8 mouse cellular contexts compared by ENCODE assay signal in the genomic region with DNA sequence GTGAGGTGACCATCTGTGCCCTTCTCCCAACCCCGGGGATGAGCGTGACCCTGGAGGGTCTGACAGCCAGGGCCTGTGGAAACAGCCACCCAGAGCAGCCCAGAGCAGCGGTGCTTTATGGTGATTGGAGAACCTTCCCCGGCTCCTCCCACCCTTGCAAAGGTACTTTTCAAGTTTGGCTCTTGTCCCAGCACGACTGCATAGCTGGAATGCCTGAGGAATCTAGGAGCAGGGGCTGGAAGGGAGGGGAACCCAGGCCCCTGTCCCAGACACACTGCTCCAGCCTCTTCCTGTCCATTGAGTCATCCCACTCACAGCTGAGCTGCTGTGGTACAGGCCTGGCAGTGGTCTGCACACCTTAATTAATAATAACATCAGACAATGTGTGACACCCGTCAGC. TPM values are rescaled to one million over a fixed set of nuclear protein-coding genes. Genes with fewer than 3 reads are reported as not detected.
A peak's percentile ranks its signal among the peaks of the same experiment; 100 is the strongest.
DNase-seq lines count a peak whose midpoint lies in the region; ATAC-seq and TF ChIP-seq lines count a peak whose summit lies in the region.
"Had no signal": no experiment of that assay in that cellular context is flagged by ENCODE, and none has a peak within 500 bp of the region (broad histone marks: within the 10 kb centered on the region; RNA-seq: fewer than 3 reads in every experiment).

No protein-coding gene starts in this region.

- no peaks in the 10 kb centered on the region for H3K27me3 ChIP-seq in Patski
- H3K27me3 ChIP-seq in embryonic facial prominence, embryonic 12.5 days: no peaks in the 10 kb centered on the region
- no peaks in the 10 kb centered on the region for H3K27me3 ChIP-seq in hindbrain, embryonic 16.5 days (replicated peaks; ENCODE audit: control insufficient read depth, insufficient read depth, low read length)
- H3K27me3 ChIP-seq in liver, embryonic 13.5 days: no peaks in the 10 kb centered on the region

- H3K4me3 ChIP-seq in embryonic facial prominence, embryonic 12.5 days: no peak overlapping the region
- no peak overlapping the region for H3K4me3 ChIP-seq in hindbrain, embryonic 16.5 days (ENCODE audit: low read length)
- no peak overlapping the region for H3K4me3 ChIP-seq in liver, embryonic 13.5 days (replicated peaks)

- in situ Hi-C loops in Patski (cut with MboI; ENCODE audit: low pct_unique_long_range_greater_than_20kb): loop anchor here (5.0 kb wide), 1 partner anchor 99 kb away; a partner anchor contains a TSS

- no peak overlapping the region for H3K4me2 ChIP-seq in embryonic facial prominence, embryonic 12.5 days (replicated peaks)
- no peak overlapping the region for H3K4me2 ChIP-seq in hindbrain, embryonic 16.5 days (ENCODE audit: low read length)
- H3K4me2 ChIP-seq in liver, embryonic 13.5 days: no peak overlapping the region

- H3K4me1 ChIP-seq in embryonic facial prominence, embryonic 12.5 days: peaks cover 13% of the 10 kb centered on the region; the same call in 1 of the 2 replicates
- no peaks in the 10 kb centered on the region for H3K4me1 ChIP-seq in hindbrain, embryonic 16.5 days (ENCODE audit: control insufficient read depth, insufficient read depth, low read depth, low read length)
- H3K4me1 ChIP-seq in liver, embryonic 13.5 days (replicated peaks): 0 out of 2 replicates have a peak, but pooled peaks cover 9% of the 10 kb centered on the region

- peak overlapping the region; percentile 84 for H3K27ac ChIP-seq in embryonic facial prominence, embryonic 12.5 days
- no peak overlapping the region for H3K27ac ChIP-seq in hindbrain, embryonic 16.5 days (ENCODE audit: low read depth, low read length)
- peak overlapping the region; percentile 54; the same call in 1 of the 2 replicates for H3K27ac ChIP-seq in liver, embryonic 13.5 days

- ATAC-seq in Patski: peak; percentile 75
- peak; percentile 91 for ATAC-seq in embryonic facial prominence, embryonic 12.5 days (ENCODE audit: insufficient number of reproducible peaks, insufficient read depth, low FRiP score, low TSS enrichment)
- ATAC-seq in hindbrain, embryonic 16.5 days: peak; percentile 52; the same call in 1 of the 2 replicates
- 0 out of 2 replicates have a peak, but pooled peaks have one; percentile 47 for ATAC-seq in liver, embryonic 13.5 days (ENCODE audit: low read depth)
- ATAC-seq in erythroblast, adult 5-6 weeks (replicated peaks; ENCODE audit: low FRiP score, poor library complexity, severe bottlenecking): no peak

- DNase-seq in Patski (ENCODE audit: low read depth, low spot score): peak; percentile 61
- no peak for DNase-seq in liver, embryonic 13.5 days
- peak; percentile 24 for DNase-seq in retina, postnatal 1 day
- DNase-seq in thymus, postnatal 14 days: no peak

- 9% methylated on average over 6 of the region's 6 CpGs for WGBS in embryonic facial prominence, embryonic 12.5 days
- 23% methylated on average over 6 of the region's 6 CpGs for WGBS in hindbrain, embryonic 16.5 days
- WGBS in liver, embryonic 13.5 days (ENCODE audit: insufficient replicate concordance): 69% methylated on average over 6 of the region's 6 CpGs

- POLR2A ChIA-PET in Patski (lab: Charles Lee): no interaction called here

- peaks cover 51% of the 10 kb centered on the region for H3K36me3 ChIP-seq in embryonic facial prominence, embryonic 12.5 days
- peaks cover 11% of the 10 kb centered on the region for H3K36me3 ChIP-seq in hindbrain, embryonic 16.5 days (ENCODE audit: control insufficient read depth, insufficient read depth, low read length)
- peaks cover 78% of the 10 kb centered on the region for H3K36me3 ChIP-seq in liver, embryonic 13.5 days

- no peak for TF ChIP-seq CTCF in Patski (IDR thresholded peaks at IDR 0.05)

- H3K9ac ChIP-seq in embryonic facial prominence, embryonic 12.5 days: no peak overlapping the region
- H3K9ac ChIP-seq in hindbrain, embryonic 16.5 days (ENCODE audit: low read depth, low read length): no peak overlapping the region
- H3K9ac ChIP-seq in liver, embryonic 13.5 days: no peak overlapping the region

- CTCF ChIA-PET in Patski (lab: Charles Lee): interaction anchor here (1.0 to 2.4 kb wide), 4 partner anchors 9 to 98 kb away, joined by 3 to 12 read pairs (median 7); a partner anchor contains a TSS

- H3K9me3 ChIP-seq in embryonic facial prominence, embryonic 12.5 days: no peaks in the 10 kb centered on the region
- no peaks in the 10 kb centered on the region for H3K9me3 ChIP-seq in hindbrain, embryonic 16.5 days (ENCODE audit: control insufficient read depth, low read length)
- no peaks in the 10 kb centered on the region for H3K9me3 ChIP-seq in liver, embryonic 13.5 days (replicated peaks)

RNA-seq across cellular contexts. Expression of a gene that starts 34.8 kb away (rescaled TPM):
- polyA plus RNA-seq in Patski (2021): 0.49 TPM
- polyA plus RNA-seq in embryonic facial prominence, embryonic 12.5 days (2016; fragmentation: Nextera tagmentation; extraction: Ambion mirVana): 0.20 TPM in 1 of 2 replicates, not detected in the other
- polyA plus RNA-seq in hindbrain, embryonic 16.5 days (2015; fragmentation: Nextera tagmentation; extraction: Ambion mirVana): 0.15 and 0.38 TPM in 2 replicates
- 0.30 TPM in 2 replicates for polyA plus RNA-seq in liver, embryonic 13.5 days (2015; fragmentation: Nextera tagmentation; extraction: Ambion mirVana)
- total RNA-seq in erythroblast, adult 5-6 weeks (2015; ENCODE audit: low replicate concordance): not detected in 2 replicates
- not detected in 2 replicates for total RNA-seq in erythroblast, adult 5-6 weeks (2017; ENCODE audit: low replicate concordance)

RNA-seq across cellular contexts. Expression of a gene that starts 42.4 kb away (rescaled TPM):
- 0.18 TPM for polyA plus RNA-seq in Patski (2021)
- not detected in 2 replicates for polyA plus RNA-seq in embryonic facial prominence, embryonic 12.5 days (2016; fragmentation: Nextera tagmentation; extraction: Ambion mirVana)
- not detected in 2 replicates for polyA plus RNA-seq in hindbrain, embryonic 16.5 days (2015; fragmentation: Nextera tagmentation; extraction: Ambion mirVana)
- polyA plus RNA-seq in liver, embryonic 13.5 days (2015; fragmentation: Nextera tagmentation; extraction: Ambion mirVana): not detected in 2 replicates
- not detected in 2 replicates for total RNA-seq in erythroblast, adult 5-6 weeks (2015; ENCODE audit: low replicate concordance)
- total RNA-seq in erythroblast, adult 5-6 weeks (2017; ENCODE audit: low replicate concordance): 1.3 TPM in 1 of 2 replicates, not detected in the other
- polyA plus RNA-seq: cortical plate, adult 2 months had no signal

Comparison
In these comparisons a context has a peak if more than half of its experiments do, and no peak if none do; other contexts are left out.
1. DNase-seq: peak in Patski (single experiment) and retina, postnatal 1 day (single experiment); none in liver, embryonic 13.5 days (single experiment) and thymus, postnatal 14 days (single experiment).